Mouse (Mus musculus): ENCODE results near the gene Rpl29.
A peak's percentile ranks its signal among the peaks of the same experiment; 100 is the strongest.

Gene Rpl29

GRCm38 (mm10) chr9:106417841-106418625 lies 11.2 kb upstream of the Rpl29 start:
- peak; percentile 83 for DNase-seq

GRCm38 (mm10) chr9:106420608-106421007 lies 8.6 kb upstream of the Rpl29 start:
- DNase-seq, result no peak

GRCm38 (mm10) chr9:106421033-106421864 lies 8.0 kb upstream of the Rpl29 start:
- DNase-seq, result no peak

GRCm38 (mm10) chr9:106421865-106422160 lies 7.4 kb upstream of the Rpl29 start:
- peak; percentile 94 for DNase-seq

GRCm38 (mm10) chr9:106428719-106429220 lies 484 bp upstream of the Rpl29 start:
- no peak for DNase-seq

GRCm38 (mm10) chr9:106430015-106430264 lies 686 bp downstream of the Rpl29 start:
- DNase-seq, result no peak

- no peak for DNase-seq
These were observed 4.1 kb downstream of the Rpl29 start for GRCm38 (mm10) chr9:106433389-106433788.

GRCm38 (mm10) chr9:106436566-106436965 lies 7.3 kb downstream of the Rpl29 start:
- DNase-seq, result no peak

GRCm38 (mm10) chr9:106442680-106443079 lies 13.4 kb downstream of the Rpl29 start:
- no peak for DNase-seq

GRCm38 (mm10) chr9:106444836-106445235 lies 15.6 kb downstream of the Rpl29 start:
- no peak for DNase-seq

- DNase-seq, result peak; percentile 94
These were observed 18.1 kb downstream of the Rpl29 start, which contains the start of the genes Abhd14b and Abhd14a for GRCm38 (mm10) chr9:106447348-106447747. Abhd14b (plus strand) TSS chr9:106447459. Abhd14a (minus strand) TSS chr9:106447678.

GRCm38 (mm10) chr9:106447951-106448350 lies 18.7 kb downstream of the Rpl29 start:
- no peak for DNase-seq

GRCm38 (mm10) chr9:106448498-106449031 lies 19.3 kb downstream of the Rpl29 start:
- peak; percentile 81 for DNase-seq

GRCm38 (mm10) chr9:106449947-106450346 lies 20.7 kb downstream of the Rpl29 start:
- DNase-seq, result no peak

- DNase-seq, result peak; percentile 55
These were observed 21.4 kb downstream of the Rpl29 start for GRCm38 (mm10) chr9:106450661-106451060.

GRCm38 (mm10) chr9:106451298-106451697 lies 22.0 kb downstream of the Rpl29 start:
- DNase-seq, result no peak

GRCm38 (mm10) chr9:106451899-106452298 lies 22.6 kb downstream of the Rpl29 start:
- DNase-seq, result no peak

GRCm38 (mm10) chr9:106452351-106452750 lies 23.1 kb downstream of the Rpl29 start:
- DNase-seq, result no peak

- no peak for DNase-seq
These were observed 23.6 kb downstream of the Rpl29 start for GRCm38 (mm10) chr9:106452821-106453220.

- DNase-seq, result peak; percentile 67
These were observed 24.2 kb downstream of the Rpl29 start, which contains the start of gene Pcbp4 for GRCm38 (mm10) chr9:106453271-106454070. Pcbp4 (plus strand) TSS chr9:106453291.

- DNase-seq, result no peak
These were observed 25.0 kb downstream of the Rpl29 start for GRCm38 (mm10) chr9:106454071-106454761.
